Mouse (Mus musculus): ENCODE data around the gene Rnf24. TPM values are rescaled to one million over a fixed set of nuclear protein-coding genes. Genes with fewer than 3 reads are reported as not detected.

The Rnf24 gene
- polyA plus RNA-seq (2012; rRNA removed; ENCODE audit: low replicate concordance) = 1.0 and 1.1 TPM in 2 replicates

DNA sequence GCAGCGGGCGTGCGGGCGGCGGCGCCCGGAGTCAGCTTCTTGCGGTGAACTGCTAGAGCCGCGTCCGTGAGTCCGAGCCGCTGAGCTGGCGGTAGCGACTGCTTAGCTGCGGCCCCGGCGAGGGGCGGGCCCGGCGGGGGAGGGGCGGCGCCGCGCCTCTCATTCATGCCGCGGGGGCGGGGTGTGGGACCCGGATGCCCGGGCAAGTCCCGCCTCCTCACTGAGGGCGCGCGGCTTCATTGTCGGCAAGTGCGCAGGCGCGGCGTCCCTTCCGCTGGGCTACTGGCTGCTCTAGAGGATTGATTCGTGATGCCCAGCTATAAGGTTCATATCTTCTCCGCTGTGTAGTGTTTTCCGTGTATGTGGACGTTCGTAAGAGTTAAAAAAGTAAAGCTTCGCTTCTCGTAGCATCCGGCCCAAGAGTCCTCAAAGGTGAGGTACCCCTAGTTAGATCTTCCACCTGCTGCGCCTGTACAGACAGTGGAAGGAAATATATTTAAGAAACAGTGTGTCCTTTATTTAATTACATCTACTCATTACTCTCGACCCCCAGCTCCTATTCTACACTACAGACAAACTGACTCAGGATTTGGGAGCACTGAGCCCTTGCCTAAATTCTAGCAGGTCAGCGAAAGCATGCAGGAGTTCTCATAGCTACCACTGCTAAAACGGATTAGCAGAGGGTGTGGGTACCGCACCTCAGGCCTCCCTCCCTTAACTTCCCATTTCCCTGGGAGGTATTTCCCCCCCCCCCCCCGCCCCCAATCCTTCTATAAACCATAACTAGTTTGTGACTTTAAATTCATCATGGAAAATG lies at the start of gene Rnf24:
TSS of gene Rnf24 (minus strand) at position 146 of the 817 bp plus-strand sequence.

DNA sequence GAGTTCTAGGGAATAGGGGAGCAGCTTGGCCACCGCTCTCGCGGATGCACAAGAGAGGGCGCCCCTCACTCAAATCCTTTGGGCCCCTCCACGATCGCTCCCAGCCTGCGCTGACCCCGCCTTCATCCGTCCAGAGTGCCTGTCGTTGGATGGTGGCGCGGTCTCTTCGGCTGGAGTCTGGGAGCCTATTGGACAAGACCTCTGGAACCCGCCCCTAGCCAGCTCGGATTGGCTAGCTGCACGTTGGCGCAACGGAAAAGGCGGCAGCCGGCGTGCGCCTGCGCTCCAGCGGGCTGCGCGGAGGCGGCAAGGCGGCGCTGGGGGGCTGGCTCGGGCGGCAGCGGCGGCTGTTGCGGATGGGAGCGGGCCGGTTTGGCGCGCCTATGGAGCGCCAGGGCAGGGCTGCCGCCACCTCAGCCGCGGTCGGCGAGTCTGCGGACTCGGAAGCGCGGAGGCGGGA lies 90.4 kb downstream of the Rnf24 start, which contains the start of gene Pank2:
TSS of gene Pank2 (plus strand) at position 283 of the 460 bp plus-strand sequence.

Other genes starting within 250 kb of the Rnf24 start
- gene Hspa12b, start 225.6 kb downstream of the Rnf24 start, polyA plus RNA-seq (2012; rRNA removed; ENCODE audit: low replicate concordance) = 2.6 and 2.9 TPM in 2 replicates
- not detected in 2 replicates for gene Gm11037, start 219.4 kb downstream of the Rnf24 start, polyA plus RNA-seq (2012; rRNA removed; ENCODE audit: low replicate concordance)
- 69.0 and 100 TPM in 2 replicates for gene 1700037H04Rik, start 192.8 kb downstream of the Rnf24 start, polyA plus RNA-seq (2012; rRNA removed; ENCODE audit: low replicate concordance)
- 94.1 and 105 TPM in 2 replicates for gene Cenpb, start 172.8 kb downstream of the Rnf24 start, polyA plus RNA-seq (2012; rRNA removed; ENCODE audit: low replicate concordance)
- gene Cdc25b, start 165.9 kb downstream of the Rnf24 start, polyA plus RNA-seq (2012; rRNA removed; ENCODE audit: low replicate concordance) = 18.4 and 26.6 TPM in 2 replicates
- gene Spef1, start 165.6 kb downstream of the Rnf24 start, polyA plus RNA-seq (2012; rRNA removed; ENCODE audit: low replicate concordance) = 9.3 and 10.6 TPM in 2 replicates
- 75.0 and 170 TPM in 2 replicates for gene Ap5s1, start 145.8 kb downstream of the Rnf24 start, polyA plus RNA-seq (2012; rRNA removed; ENCODE audit: low replicate concordance)
- 58.0 and 95.8 TPM in 2 replicates for gene Mavs, start 118.8 kb downstream of the Rnf24 start, polyA plus RNA-seq (2012; rRNA removed; ENCODE audit: low replicate concordance)
- 4.7 and 9.9 TPM in 2 replicates for gene Pank2, start 90.4 kb downstream of the Rnf24 start, polyA plus RNA-seq (2012; rRNA removed; ENCODE audit: low replicate concordance)
- 21.5 and 23.3 TPM in 2 replicates for gene Smox, start 138.6 kb upstream of the Rnf24 start, polyA plus RNA-seq (2012; rRNA removed; ENCODE audit: low replicate concordance)
- 0.33 and 0.87 TPM in 2 replicates for gene Adra1d, start 209.4 kb upstream of the Rnf24 start, polyA plus RNA-seq (2012; rRNA removed; ENCODE audit: low replicate concordance)

Measured in duodenum, adult 2 months (tissue).